Mouse (Mus musculus) lung, adult 18-20 months (tissue): Measurements from ENCODE around the gene Cyp1a2.

ENCODE experiments used
- DNase-seq, 2 experiments: peaks; one replicate each; pipeline ENCODE4 v3.0.0; 2022; ENCODE audit warnings: mixed read lengths in 2 of 2

Cyp1a2 gene

DNA sequence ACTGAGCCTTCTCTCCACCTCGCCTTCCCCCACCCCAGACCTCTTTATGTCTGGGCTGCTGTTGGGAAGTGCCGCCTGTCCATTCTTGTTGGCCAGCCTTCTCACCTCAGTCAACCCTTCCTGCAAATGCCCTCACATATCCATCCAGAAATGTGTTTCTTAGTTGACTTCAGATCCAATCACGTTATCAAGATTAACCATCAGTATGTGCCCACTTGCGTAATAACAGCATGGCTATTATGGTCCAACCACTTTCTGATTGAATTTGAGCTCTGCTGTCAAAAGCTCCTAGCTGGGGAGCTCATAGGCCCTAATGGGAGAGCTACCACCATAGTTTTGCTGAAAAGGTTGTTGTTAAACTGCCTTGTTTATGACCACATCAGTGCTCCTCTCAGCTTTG lies 12.5 kb downstream of the Cyp1a2 start:
- no peak for DNase-seq

GRCm38 (mm10) chr9:57669566-57669965 lies 13.9 kb downstream of the Cyp1a2 start:
- no peak for DNase-seq

GRCm38 (mm10) chr9:57668277-57668676 lies 15.2 kb downstream of the Cyp1a2 start:
- DNase-seq = no peak

- peak; percentile 55 to 76 for DNase-seq
Measured at GRCm38 (mm10) chr9:57667817-57668216, 15.7 kb downstream of the Cyp1a2 start.

GRCm38 (mm10) chr9:57667136-57667535 lies 16.4 kb downstream of the Cyp1a2 start:
- no peak for DNase-seq

DNA sequence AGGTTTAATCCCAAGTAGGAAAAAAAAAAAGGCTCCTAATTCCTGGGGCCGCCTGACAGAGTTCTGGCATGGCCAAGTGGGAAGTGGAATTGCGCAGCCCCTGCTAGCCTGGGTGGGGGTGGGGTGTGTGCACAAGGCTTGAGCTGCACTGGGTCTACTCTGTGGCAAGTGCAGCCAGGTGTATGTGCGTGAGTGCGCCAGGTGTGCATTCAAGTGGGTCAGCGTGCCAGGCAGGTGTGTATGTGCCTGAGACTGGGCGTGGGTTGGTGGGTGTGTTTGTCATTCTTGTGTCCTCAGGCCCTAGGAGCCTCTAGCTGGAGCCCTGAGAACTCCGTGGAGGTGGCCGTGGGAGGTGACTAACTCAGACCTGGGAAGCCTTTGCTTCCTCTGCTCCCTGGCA lies 17.0 kb downstream of the Cyp1a2 start:
- DNase-seq = no peak

- DNase-seq = no peak
Measured at GRCm38 (mm10) chr9:57664616-57665015, 18.9 kb downstream of the Cyp1a2 start.

- no peak for DNase-seq
Measured at GRCm38 (mm10) chr9:57661552-57661951, 22.0 kb downstream of the Cyp1a2 start.

DNA sequence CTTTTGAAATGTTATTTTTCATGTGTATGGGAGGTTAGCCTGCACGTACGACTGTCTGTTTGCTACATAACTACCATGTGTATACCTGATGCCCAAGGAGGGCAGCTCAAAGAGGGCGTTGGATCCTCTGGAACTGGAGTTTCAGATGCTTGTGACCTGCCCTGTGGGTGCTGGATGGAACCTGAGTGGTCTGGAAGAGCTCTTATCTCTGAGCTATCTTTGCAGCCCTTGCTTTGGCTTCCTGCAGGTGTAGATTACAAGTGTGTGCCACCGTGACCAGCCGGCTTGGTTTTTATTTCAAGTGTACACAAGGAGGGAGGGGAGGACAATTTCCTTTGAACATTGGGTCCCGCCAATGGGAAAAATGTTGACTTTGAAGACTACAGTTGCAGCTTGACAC lies 23.0 kb downstream of the Cyp1a2 start:
- no peak for DNase-seq

GRCm38 (mm10) chr9:57659774-57660173 lies 23.7 kb downstream of the Cyp1a2 start:
- peak; percentile 76 to 84 for DNase-seq

GRCm38 (mm10) chr9:57658970-57659369 lies 24.5 kb downstream of the Cyp1a2 start:
- no peak for DNase-seq

DNA sequence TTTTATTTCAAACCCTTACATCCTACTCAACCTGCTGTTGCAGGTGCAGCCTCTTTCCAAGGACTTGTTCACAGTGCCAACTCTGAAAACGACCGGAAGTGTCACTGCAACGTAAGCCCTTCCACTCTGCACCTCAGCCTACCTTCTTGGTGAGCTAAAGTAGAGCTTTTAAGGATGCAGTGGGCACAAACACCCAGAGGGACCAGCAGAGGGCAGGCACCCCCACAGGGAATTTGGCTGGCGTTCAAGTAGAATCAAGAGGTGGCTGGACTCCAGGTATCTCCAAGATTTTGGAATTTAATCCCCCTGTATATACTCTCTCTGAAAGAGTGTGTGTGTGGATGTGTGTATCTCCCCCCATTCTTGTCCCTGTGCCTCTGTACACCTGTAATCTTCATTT lies 25.7 kb downstream of the Cyp1a2 start:
- no peak for DNase-seq

- no peak for DNase-seq
Measured at GRCm38 (mm10) chr9:57656631-57657350, 26.7 kb downstream of the Cyp1a2 start.

GRCm38 (mm10) chr9:57655749-57656148 lies 27.8 kb downstream of the Cyp1a2 start:
- DNase-seq = peak; percentile 91 to 93

DNA sequence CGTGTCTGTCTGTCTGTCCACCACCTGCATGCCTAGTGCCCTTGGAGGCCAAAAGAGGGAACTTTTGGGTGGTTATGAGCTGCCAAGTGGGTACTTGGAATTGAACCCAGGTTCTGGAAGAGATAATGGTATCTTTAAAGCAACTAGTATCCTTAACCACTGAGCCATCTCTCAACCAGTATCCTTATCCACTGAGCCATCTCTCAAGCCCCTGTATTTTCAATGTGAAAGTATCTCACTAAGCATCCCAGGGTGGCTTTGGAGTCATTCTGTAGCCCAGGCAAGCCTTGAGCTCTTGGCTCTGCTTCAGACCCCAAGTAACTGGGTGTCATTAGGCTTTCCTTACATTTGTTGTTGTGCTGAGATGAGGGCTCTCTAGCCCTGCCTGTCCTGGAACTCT lies 28.5 kb downstream of the Cyp1a2 start:
- no peak for DNase-seq

- no peak for DNase-seq
Measured at GRCm38 (mm10) chr9:57653283-57653682, 30.2 kb downstream of the Cyp1a2 start, which contains the start of gene Csk. Gene Csk, minus strand, starts transcription at chr9:57653631.

DNA sequence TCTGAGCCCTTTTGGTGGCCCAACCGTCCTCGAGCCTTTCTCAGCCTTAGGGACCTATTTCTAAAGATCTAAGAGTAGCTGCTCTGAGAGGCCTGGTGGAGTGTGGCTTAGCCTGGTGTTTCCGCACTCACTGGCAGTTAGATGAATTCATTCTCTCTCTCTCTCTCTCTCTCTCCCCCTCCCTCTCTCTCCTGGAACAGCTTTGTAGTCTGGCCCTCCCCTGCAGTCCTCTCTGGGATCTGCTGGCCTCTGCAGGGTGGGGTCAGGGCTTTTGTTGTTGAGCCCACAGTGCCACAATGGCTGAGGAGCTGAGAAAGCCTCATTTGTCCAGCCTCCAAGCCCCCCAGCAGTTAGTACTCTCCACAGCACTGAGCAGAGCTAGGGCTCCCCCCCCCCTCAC lies 30.6 kb downstream of the Cyp1a2 start:
- DNase-seq = no peak

DNA sequence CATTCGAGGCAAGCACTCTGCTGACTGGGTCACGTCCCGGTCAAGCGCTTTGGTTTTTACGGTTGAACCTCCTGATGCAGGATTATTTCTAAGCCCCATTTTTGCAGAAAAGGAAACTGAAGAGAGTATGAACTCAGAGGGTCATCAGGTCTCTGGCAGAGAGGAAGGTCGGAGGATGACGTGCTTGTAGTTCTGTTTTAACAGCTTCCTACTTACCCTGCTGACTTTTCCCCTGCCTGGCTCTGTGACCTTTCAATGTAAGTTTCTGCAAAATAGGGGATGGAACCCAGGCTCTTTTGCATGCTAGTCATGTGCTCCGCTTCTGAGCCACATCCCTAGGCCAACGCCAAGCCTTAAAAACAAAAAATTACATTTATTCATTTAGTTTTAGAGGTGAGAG lies 31.2 kb downstream of the Cyp1a2 start:
- no peak for DNase-seq

- DNase-seq = no peak
Measured at GRCm38 (mm10) chr9:57650786-57651311, 32.7 kb downstream of the Cyp1a2 start.

GRCm38 (mm10) chr9:57650130-57650785 lies 33.2 kb downstream of the Cyp1a2 start:
- DNase-seq = no peak

GRCm38 (mm10) chr9:57647286-57648108 lies 36.0 kb downstream of the Cyp1a2 start:
- no peak for DNase-seq

DNA sequence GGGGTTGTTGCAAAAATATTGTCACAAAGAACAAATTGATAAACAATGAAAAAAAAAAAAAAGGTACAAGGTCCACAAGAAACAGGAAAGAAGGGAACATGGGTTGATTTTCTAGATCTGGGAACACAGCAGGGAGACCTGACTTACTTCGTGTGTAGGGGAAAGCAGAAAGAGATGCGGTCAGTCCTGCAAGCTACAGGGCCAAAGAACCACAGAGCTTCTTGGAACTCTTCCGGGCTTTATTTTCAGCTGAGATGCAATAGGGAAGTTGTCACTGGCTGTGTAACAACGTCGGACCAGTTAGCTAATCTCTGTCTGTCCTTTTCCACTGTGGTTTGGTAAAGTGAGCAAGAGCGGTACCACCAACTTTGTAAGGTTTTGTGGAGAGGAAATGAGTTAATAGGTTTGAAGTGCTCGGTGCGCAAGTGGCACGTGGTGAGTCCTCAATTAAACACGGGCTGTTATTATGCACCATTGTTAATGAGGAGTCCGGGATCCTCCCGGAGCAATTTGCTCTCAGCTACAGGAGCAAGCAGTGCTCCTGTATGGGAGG lies 36.9 kb downstream of the Cyp1a2 start:
- DNase-seq = peak; percentile 48 to 50
